Mouse (Mus musculus) heart, postnatal 4 days (tissue): ENCODE measurements around the gene Rrp9. TPM values are rescaled to one million over a fixed set of nuclear protein-coding genes. Genes with fewer than 3 reads are reported as not detected.

Source experiments
- DNase-seq: peaks from one replicate; pipeline ENCODE4 v3.0.0; 2021
- total RNA-seq, 2 experiments: library from RNA; stranded (reverse); gene quantifications; 2 replicates each; pipeline ENCODE4 v1.2.3; 2021

Gene Rrp9
- total RNA-seq, 2 experiments from 2014 or later, result 21.3 to 23.3 TPM

- no peak for DNase-seq
Observed at GRCm38 (mm10) chr9:106534975-106535374, 59.2 kb downstream of the Rrp9 start.

Other genes with a start within 250 kb of the Rrp9 start
- 100 to 1,000 TPM; 404 to 423 TPM for gene Alas1, start 227.3 kb upstream of the Rrp9 start, total RNA-seq
- 10 to 100 TPM; 17.0 to 19.3 TPM for gene Poc1a, start 194.9 kb upstream of the Rrp9 start, total RNA-seq
- 10 to 100 TPM; 26.2 to 33.5 TPM for gene Dusp7, start 107.3 kb upstream of the Rrp9 start, total RNA-seq
- gene Rpl29, start 46.5 kb upstream of the Rrp9 start, total RNA-seq, result 100 to 1,000 TPM; 471 to 490 TPM
- gene Acy1, start 37.6 kb upstream of the Rrp9 start, total RNA-seq, result 10 to 100 TPM; 20.5 to 20.6 TPM
- gene Abhd14b, start 28.5 kb upstream of the Rrp9 start, total RNA-seq, result 1 to 10 TPM; 4.5 to 5.0 TPM
- gene Abhd14a, start 28.3 kb upstream of the Rrp9 start, total RNA-seq, result 10 to 100 TPM; 23.7 to 26.1 TPM
- 100 to 1,000 TPM in 1 of 2 experiments, 10 to 100 TPM in 1; 96.8 to 101 TPM for gene Pcbp4, start 22.7 kb upstream of the Rrp9 start, total RNA-seq
- under 1 TPM in 1 of 2 experiments, not detected in 1; 0.14 TPM for gene Gpr62, start 10.0 kb upstream of the Rrp9 start, total RNA-seq
- gene Parp3, start 986 bp downstream of the Rrp9 start, total RNA-seq, result 1 to 10 TPM; 7.5 to 8.3 TPM
- not detected for gene Iqcf1, start 24.0 kb downstream of the Rrp9 start, total RNA-seq
- gene Iqcf5, start 38.6 kb downstream of the Rrp9 start, total RNA-seq, result not detected
- gene Iqcf3, start 85.7 kb downstream of the Rrp9 start, total RNA-seq, result not detected
- not detected for gene Iqcf4, start 95.0 kb downstream of the Rrp9 start, total RNA-seq
- gene Iqcf6, start 150.6 kb downstream of the Rrp9 start, total RNA-seq, result not detected
- gene Grm2, start 180.1 kb downstream of the Rrp9 start, total RNA-seq, result not detected
- 10 to 100 TPM; 31.0 to 38.0 TPM for gene Tex264, start 210.0 kb downstream of the Rrp9 start, total RNA-seq